Mouse (Mus musculus) inflammation-experienced regulatory T-cells, adult 6 months (primary cell): ENCODE data around the gene Zfp652. TPM values are rescaled to one million over a fixed set of nuclear protein-coding genes. Genes with fewer than 3 reads are reported as not detected.

ENCODE experiments used
- ATAC-seq: one replicate; pipeline ENCODE4 v1.8.0; 2017
- polyA plus RNA-seq, 3 experiments: library from polyadenylated mRNA; unstranded; fragments of 100-300 nt; shearing (Covaris generic); gene quantifications; one replicate each; pipeline ENCODE4 v1.2.1; 2017

Zfp652 gene
- polyA plus RNA-seq, 3 experiments from 2014 or later = 5.3 to 13.4 (median 11.7) TPM

DNA sequence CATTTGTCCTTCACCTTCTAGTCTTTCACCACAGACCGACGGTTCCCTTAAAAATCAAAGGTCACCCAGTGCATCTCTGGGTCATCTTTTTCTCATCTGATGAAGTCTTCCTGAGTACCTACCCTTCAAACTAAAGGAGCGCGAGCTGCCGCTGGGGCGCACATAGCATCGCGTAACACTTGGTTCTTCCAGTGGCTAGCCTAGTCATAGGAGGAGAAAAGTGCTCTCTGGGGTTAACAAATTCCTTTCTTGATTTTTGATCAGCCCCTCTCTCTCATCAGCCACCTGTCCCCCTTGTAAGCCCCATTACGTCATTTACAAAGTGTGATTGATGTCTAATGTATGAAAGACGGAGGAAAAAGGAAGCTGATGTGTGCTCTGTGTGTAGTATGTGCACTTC is 56.7 kb downstream of the Zfp652 start:
- ATAC-seq = no peak

DNA sequence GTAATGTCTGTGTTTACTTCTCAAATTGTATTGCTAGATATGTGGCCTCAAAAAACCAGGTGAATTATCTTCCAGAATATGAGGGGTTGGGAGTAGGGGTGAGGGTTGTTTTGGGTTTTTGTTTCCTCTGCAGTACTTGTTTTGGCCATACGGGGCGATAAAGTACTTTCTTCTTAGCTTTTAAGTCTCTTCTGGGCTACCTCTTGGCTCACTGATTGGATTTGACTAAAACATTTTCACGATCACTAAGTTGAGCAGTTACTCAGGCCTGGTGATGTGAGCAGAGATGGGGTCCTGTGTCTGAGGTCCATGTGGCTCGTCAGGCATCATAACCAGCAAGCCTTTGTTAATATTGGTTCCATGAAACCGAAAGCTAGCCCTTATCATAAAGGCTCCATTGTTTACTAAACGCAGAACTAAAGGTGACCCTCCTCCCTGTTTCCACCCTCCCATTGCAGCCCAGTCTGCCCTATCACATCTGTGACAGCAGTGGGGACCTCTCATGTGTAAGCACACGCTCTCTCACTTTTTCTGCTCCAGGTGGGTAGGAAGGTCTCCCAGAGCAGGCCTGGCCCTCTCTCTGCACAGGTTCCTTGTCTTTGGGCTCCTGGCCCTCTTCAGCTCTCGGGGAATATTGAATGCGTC is 58.4 kb downstream of the Zfp652 start:
- ATAC-seq = no peak

DNA sequence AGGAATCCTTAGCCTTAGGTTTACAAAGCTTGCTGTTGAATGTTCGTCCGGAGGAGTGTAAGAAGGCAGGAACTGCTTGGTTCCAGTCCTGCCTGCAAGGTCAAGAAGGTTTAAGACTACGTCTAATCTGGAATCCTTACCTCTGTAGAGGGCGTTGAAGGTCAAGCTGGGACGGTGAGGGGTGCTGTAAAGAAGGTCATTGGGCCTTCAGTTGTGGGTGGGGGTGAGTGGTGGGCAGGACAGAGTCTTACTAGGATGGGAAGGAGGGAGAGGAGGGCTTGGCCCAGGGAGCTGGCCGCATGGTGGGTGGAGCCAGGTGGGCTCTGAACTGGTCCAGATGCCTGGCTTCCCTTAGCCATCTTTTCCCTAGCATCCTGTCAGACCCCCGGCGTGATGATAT is 59.2 kb downstream of the Zfp652 start:
- no peak for ATAC-seq

DNA sequence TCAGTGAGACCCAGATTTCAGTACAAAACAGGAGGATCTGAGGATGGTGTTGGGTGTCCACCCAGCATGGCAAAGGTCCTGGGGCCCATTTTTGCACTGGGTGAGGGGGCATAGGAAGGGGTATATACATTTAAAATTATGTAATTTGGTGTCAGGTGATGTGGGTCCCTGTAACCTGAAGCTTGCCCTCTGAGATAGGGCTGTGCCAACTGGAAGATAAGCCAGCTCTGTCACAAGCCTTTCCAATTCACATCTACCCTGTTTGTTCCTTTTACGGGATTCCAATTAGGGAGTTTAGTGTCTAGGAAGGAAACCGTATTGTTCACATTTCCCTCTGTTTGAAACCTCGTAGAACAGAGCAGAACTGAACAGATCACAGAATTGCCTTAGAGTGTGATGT is 60.8 kb downstream of the Zfp652 start:
- ATAC-seq = no peak

DNA sequence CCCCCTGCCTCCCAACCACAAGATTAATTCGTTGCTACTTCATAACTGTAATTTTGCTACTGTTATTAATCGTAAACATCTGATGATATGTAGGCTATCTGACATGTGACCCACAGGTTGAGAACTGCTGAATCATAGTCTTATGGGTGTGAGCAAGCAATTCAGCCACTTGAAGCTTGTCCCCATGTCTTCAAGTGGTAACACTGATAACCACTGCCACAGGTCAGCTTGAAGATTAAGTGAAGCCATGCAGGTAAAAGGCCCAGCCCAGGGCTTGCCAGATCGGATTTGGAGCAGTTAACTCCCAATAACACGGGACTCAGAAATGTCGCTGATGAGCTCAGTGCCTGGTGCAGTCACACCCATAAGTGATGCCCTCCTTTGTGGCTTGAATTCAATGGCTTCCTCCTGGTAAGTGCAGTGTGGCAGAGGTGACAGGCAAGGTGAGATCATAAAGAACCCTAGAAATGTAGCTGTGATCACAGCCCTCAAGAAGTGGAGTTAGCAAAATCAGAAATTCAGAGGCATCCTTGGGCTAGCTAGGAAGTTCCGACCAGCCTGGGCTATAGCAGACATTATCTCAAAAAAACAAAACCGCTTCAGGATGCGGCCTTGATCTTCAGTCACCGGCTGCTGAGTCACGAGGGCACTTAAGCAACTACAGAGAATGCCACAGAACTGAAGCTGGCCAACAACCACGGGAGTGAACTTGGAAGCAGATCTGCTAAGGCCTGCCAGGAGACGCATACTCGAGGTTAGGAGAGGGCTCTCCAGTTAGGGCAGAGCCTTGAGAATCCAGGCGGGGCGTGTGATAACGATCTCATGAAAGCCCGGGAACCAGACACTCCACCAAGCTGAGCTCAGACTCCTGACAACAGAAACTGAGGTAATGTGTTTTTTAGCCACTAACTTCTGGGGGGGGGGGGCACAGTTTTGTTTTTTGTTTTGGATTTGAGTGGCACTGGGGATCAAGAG is 65.1 kb downstream of the Zfp652 start:
- ATAC-seq = no peak

DNA sequence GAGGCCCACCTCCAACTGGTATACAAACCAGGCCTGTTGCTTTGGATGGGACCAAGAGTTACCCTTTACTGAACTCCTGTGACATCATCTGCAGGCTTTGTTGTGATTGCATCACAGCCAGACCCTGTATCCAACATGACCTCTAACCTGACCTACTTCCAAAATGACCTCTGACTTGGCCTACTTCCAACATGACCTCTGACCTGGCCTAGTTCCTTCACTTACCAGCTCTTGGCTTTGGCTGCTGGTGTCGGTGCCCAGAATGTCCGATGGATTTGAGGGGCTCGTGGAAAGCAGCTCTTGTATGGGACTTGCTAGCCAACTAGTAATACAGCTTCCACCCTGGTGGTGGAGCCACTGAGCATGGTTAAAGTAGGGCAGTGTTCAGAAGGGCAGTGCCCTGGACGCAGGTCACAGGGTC is 66.4 kb downstream of the Zfp652 start:
- no peak for ATAC-seq

DNA sequence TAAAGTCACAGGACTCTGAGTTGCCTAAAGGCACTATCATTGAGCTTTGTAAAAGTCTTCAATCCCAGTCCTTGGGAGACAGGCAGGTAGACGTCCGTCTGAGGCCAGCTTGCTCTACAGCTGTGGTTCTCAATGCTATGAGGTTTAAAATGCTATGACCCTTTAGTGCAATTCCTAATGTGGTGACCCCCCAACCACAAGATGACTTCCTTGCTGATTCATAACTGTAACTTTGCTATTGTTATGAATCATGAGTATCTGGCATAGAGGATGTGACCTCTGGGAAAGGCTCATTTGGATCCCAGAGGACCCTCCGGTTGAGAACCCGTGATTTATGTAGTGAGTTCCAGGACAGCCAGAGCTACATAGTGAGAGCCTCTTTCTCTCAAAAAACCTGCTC is 66.9 kb downstream of the Zfp652 start:
- ATAC-seq = no peak

DNA sequence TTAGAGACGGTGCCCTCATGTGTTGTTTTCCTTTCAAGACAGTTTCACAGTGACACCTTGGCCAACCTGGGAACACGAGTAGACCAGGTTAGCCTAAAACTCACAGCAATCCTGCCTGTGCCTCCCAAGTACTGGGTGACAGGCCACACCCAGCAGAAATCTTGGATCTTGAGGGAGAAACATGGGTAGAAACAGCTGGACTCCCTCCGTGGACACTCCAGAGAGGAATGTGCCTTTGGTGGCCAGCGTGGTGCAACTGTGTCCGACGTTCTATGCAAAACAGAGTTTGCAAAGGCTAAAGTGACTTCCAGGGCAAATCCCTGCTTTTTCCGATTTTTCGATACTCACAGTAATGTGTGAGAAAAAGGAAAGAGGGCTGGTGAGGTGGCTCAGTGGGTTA is 68.0 kb downstream of the Zfp652 start:
- no peak for ATAC-seq

DNA sequence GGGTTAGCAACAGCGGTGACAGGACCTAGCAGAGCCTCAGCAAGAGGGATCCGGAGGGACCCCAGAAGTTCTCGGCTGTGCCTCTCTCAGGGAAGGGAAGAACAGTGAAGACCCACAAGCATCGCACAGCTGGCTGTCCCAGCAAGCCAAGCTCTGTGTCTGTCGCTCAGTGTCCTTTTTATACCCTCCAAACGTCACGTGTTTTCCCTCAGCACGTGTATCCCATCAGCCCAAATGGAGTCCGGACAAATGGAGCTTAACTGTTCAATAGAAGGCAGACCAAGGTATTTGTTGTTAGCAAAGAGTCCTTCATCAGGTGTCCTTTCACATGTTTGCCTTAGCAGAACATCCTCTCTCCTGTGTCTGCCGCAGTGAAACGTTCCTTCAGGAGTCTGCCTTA is 69.1 kb downstream of the Zfp652 start:
- no peak for ATAC-seq

DNA sequence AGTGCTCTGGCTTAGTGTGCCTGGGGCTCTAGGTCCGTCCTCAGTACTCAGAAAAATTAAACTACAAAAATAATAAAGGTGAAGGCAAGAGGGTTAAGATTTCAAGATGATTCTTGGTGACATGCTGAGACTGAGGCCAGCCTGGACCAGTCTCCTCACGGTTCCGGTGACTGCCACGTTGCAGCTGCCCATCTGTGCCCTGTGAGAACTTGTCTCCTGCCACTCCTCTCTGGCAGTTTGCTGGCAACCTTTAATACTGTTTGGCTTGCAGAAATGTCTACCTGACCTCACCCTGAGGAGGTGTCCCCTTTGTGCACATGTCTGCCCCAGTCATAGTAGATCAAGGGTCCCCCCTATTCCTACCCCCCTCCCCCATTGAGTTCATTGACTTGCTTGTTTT is 71.0 kb downstream of the Zfp652 start:
- no peak for ATAC-seq

DNA sequence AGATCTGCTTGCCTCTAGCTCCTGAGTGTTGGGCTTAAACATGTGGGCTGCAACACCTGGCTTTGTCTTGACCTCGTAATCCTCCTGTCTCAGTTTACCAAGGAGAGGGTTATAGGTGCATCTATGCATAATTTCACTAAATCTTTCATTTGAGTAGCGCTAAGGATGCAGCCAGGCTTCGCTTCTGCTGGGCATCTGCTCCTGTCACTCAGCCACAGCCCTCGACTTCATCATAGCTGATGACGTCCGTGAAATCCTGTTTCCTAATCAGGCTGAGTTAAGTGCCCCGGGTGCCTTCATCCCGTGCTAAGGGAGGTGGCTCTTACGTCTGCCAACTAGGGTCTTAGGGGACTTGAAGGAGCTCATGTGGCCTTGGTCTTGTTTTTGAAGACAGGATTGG is 71.5 kb downstream of the Zfp652 start:
- no peak for ATAC-seq

DNA sequence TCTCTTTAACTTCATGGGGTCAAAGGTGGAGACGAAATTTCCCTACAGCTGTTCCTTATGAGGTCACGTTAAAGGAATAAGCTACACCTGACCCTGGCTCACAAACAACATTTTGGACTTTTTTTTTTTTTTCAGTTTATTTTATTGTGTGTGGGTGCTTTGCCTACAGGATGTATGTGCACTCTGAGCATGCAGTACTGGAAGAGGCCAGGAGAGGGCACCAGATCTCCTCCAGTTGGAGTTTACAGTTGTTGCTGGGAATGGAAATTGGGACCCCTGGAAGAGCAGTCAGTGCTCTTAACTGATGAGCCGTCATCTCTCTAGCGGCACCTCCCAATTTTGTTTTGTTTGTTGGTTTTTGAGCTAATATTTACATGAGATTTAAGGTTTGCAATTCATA is 73.2 kb downstream of the Zfp652 start:
- ATAC-seq = no peak

DNA sequence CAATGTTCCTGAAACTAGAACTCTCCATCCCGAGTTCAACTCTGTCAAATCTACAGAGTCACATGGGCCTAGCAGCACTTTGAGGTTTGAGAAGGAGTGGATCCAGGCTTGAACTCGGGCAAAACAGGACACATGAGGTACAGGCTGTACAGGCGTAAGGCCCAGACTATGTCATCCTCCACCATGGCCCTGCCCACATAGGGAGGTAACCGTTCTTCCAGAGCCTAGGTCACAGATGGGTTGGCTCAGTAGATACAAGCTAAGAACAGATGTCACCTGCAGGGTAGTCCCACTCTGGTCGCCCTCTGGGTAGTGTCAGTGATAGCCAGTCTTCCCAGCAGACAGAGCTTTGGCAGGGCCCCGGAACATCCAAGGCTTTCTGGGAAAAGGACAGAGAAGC is 74.0 kb downstream of the Zfp652 start:
- ATAC-seq = no peak

DNA sequence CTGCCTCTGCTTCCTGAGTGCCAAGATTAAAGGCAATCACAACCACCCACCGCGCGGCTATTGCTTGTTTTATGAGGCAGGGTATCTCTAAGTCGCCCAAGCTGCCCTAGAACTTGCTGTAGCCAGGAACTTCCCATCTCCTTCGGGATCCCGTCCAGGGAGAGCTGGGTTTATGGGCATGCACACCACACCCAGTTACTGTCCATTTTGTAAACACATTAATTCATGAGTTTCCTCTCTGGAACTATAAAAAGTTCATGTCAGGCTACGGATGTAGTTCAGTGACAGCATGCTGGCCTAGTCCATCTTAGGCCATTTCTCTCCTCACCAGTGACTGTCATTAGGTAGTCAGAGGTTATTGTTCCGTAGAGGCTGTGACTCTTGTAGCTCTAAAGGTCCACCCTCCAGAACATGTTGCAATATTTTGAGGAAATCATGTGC is 77.0 kb downstream of the Zfp652 start:
- ATAC-seq = no peak

DNA sequence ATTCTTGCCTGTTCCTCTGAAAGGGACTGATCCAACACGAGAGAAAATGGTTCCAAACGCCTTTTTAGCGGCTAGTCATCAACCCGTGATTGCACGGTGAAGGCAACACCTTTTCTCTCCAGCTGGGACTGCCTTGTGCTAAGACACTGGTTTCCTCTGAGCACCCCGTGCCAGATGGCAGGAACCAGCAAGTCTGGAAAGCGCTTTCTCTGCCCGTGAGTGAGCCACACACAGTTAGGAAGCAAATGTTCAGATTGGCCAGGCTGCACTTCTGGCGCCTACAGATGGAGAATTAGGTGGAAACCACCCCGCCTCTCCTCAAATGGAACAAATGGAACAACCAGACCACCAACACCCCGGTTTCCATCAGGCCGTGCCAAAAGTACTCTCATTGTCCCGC is 79.3 kb downstream of the Zfp652 start:
- no peak for ATAC-seq

DNA sequence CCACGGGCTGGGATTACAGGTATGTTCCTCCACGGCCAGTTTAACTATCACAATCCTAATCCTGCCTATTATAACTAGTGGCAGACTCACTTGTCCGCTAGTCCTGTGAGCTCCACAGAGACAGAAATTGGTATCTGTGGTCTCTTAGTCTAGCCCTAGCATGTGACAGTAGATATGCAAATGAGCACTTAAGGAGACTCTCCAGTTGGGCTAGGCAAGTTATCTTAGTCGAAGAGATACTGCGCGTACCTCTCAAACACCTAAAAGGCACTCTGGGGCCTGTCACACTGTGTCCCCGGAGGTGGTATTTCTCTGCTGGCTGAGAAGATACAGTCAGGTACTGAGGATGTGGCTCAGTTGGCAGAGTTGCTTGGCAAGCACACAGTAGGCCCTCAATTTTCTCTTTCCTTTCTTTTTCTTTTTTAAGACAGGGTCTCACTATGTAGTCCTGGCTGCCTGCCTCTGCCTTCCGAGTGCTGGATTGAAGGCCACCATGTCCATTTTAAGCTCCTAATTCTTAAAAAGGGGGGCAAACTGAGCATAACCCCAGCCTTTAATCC is 80.6 kb downstream of the Zfp652 start:
- no peak for ATAC-seq

DNA sequence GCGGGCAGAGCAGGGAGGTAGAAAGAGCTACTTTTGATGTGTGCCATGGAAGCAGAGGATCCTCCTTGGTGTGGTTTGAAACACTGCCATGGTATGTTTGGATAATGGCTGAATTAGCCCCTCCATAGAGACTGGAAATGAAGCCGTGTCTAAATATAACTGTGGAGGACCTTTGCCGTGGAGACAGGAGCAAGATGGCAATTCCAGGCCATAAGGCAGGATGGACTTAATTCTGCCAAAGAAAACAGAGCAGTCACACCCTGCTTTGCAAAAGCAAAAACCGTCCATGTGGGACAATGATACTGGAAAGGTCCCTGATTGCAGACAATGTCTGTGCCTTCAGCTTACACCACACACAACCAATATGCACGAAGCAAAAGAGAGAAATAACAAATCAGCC is 81.7 kb downstream of the Zfp652 start:
- no peak for ATAC-seq

DNA sequence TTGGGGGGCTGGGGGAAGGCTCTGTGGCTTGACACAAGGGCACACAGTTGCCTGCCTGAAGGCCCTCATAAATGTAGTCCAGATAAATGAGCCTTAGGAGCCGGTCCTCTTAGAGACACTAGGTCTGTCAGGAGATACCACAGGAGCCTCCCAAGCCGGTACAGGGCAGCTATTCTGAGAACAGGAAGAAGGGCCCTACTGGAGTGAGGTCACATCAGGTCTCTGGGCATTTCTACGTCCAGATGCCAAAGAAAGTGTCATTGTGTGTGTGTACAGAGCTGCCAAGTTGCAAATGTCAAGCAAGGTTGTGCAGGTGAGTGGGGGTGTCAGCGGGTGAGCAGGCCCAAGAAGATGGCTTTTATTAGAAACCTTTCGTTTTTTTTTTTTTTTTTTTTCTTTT is 83.1 kb downstream of the Zfp652 start:
- no peak for ATAC-seq

DNA sequence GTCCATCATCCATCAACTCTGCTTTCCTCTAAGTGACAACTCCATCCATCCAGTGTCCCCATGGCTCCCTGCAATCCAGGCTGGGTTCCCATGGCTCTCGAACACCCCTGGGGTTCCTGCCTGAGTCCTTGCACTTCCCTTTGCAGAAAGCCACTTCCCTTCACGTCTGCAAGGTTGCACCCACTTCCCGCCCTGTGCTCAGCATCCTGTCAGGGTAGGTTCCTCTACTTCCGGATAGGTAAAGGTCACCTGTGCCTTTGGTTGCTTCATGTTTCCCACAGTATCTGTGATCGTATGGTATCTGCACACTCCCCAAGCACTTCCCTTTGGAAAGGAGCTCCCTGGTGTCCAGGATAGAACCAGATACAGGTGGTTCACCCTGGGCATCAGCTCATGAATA is 92.5 kb downstream of the Zfp652 start:
- ATAC-seq = peak; percentile 96

DNA sequence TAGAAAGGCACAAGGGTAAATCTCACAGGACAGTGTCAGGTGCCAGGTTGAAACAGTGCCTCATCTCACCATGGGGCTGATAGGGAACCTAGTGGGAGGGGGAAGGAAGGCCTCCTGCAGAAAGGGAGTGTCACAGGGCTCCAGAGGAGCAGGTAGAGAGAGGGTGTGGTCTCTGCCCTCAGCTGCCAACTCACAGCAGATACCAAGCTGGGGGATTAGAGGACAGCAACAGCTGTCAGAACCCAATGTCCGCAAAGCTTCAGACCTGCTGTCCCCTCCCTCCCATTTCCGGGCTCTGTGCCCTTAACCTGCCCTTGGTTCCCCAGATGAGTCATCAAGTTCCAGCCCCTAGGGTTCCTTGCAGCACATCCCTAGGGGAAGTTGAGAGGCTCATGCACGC is 93.1 kb downstream of the Zfp652 start:
- no peak for ATAC-seq

DNA sequence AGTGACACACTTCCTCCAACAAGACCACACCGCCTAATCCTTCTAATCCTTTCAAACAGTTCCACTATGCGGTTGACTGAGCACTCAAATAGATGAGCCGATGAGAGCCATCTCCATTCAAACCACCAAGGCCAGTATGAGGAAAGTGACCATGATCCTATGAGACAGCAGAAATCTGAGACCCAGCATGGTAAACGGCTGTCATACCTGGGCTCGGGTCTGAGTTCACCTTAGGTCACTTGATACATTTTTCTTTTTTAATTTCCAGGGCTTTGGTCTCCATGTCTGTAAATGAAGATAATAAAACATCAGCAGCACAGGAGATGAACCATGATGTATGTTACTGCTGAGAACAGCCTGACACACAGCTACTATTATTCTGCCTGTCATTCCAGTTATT is 95.4 kb downstream of the Zfp652 start:
- no peak for ATAC-seq

DNA sequence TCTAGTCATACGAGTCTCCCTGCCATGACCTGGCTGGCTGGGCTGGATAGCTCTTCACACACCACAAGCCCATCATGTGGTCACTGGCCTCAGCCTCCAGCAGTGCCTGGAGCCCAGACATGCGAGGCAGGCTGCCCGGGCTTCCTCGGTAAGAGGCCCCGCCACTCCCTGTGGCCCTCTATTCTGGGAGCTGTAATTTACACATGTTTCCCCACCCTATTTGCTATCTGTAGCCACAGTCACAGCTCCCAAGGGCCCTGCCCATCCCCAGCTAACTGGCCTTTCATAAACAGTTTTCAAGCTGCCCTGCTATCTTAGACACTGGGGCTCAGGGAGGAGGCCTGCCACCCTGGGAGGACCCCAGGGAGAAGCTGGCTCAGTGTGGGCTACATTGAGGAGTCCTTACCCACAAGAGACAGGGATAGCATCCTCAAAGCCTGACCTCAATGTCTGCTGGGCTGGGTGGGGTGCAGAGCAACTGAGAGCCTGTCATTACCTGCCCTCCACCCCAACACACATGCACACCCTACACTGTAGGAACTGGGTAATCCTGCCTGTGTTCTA is 96.1 kb downstream of the Zfp652 start:
- ATAC-seq = no peak

DNA sequence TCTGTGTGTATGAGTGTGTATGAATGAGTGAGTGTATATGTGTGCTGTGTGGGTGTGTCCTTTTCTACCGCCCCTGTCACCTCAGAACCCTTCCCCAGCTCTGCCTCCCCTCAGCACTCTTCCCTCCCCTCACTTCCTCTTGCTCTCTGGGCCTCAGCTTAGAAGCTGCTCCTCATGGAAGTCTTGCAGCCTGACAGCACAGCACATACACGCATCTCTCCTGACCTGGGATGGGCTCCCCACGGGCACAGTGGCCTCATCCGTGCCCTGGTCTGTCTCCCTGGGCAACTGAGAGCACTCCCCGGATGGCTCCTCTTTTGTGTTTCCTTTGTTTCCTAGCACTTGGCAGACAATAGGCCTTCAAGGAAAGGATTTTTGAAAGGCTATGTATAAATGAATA is 97.1 kb downstream of the Zfp652 start:
- no peak for ATAC-seq

DNA sequence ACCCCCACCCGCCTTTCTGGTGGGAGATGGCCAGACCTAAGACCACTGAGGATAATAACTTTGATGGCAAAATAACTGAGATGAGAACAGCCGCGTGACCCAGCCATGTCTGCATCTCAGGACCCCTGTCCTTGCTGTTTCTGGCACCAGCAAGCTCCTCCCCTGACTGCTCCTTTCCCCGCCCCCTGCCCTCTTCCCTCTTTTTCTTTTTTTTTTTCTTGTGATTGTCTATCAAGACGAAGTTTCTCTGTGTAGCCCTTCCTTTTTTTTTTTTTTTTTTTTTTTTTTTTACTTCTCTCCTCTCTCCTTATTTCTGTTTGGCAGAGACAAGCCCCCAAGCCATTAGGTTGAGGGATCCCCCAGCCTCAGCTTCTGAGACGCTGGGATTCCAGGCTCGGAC is 98.4 kb downstream of the Zfp652 start:
- no peak for ATAC-seq
